Mouse (Mus musculus) heart, adult 9 months (tissue): Measurements from ENCODE around the gene Crybg2.

Source experiments
- DNase-seq, 2 experiments: peaks; one replicate each; pipeline ENCODE4 v3.0.0; 2022; ENCODE audit warnings: low spot score in 2 of 2

Gene Crybg2

DNA sequence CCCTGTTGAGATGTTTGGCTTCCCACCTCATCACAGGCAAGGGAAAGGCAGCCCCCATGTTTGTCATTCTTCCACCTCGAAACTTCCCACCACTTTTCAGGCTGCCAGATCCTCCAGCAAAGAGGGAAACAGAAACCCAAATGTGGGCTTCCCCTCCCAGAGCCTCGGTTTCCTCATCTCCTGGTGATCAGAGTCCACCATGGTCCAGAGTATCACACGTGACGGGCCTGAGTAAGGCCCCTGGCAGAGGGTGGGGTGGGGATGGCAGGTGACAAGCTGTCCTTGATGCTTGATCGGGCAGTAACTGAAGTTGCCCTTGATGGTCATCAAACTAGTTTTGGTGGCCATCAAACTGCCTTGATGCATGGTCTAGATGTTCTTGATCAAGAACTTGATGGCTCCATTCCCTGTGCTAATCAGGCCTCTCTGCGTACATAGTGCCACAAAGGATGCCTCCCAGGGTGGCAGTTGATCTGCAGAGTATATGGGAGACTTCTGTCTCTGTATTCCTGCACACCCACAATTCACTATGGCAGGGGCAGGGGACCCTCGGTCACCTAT lies 33.5 kb downstream of the Crybg2 start:
- no peak for DNase-seq

DNA sequence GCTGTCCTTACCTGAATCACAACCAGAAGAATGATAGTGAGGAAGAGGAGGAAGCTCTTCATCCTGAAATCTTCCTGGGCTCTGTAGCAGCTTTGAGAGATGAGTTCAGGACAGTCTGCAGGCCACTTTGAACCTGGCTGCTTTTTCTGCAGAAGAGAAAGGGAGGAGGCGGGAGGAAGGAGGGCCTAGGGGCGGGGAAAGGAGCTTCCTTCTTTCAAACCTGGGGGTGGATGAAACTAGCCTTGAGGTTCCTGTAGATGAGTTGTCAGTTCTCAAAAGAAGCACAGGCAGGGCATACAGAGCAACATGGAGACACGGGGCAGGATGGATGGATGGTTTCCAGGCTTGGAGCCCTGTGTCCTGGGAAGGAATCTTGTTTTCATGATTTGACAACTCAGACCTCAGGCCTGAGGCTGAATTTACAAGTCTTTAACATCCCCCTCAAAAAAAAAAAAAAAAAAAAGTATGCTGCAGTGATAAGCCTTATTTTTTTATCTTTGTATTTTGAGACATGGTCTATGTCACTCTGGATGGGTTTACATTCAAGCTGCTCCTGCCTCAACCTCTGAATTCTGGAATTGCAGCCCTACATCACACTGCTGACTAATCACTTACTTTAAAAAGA lies 34.4 kb downstream of the Crybg2 start, which contains the start of gene Cd52:
Gene Cd52, minus strand, starts transcription at position 160 of the 625 bp plus-strand sequence.
- peak; percentile 19 to 38 for DNase-seq

DNA sequence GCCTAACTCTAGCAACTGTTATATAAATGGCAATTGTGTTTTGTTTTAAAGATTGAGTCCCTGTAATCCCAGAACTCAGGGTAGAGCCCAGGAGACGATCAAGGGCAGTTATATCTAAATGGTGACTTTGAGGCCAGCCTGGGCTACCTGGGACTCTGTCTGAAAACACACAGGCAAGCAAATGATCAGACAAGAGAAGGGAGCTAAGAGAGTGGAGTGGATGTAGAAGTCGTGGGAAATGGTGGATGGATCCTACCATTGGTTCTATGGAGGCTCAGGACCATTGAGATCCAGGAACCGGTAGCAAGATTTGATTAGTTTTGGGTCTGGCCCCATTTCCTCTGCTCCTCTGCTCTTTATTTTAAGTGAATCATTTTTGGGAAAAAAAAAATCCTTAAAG lies 35.5 kb downstream of the Crybg2 start:
- DNase-seq = no peak

DNA sequence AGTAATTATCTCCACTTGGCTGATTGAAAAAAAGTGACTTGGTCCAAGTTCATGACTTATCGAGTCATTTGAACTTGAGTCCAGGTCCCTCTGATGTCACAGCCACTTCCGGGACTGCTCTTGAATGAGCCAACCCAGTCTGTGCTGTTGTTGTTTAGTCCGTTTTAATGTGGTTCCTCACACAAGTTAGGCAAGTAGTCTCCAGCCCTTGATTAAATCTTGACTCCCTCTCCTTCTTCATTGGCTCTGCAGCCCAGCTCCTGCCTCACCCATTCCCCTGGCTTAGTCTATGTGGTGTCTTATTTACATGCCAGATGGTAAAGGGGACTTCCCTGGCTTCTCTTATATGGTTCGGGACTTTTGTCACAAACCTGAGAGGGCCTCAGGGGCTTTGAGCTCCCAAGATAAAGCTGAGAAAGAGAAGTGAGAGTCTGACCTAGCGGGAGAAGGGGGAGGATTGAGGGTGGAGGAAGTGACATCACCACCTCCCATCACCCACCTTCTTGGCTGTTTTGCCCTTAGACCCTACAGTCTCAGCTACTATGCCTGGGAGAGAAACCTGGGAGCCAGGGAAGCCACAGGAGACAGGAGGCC lies 36.5 kb downstream of the Crybg2 start:
- peak; percentile 12 to 32 for DNase-seq

DNA sequence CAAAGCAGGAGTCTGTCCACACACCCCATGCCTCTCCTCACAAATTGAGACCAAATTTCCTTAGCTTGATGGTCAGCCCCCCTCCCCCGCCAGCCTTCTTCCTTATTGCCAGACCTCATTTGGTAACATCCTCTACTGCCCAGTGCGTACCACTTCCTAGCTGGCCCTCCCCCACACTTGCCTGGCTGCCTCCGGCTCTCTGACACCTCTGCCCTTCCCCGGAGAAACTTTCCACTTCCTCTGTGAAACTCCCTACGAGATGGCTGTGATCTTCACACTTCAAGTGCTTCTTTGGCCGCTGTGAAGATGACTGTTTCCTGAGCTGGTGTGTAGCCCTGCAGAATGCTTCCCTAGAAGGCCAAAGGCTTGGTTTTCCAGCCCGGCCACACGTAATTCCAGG lies 38.0 kb downstream of the Crybg2 start:
- peak; percentile 35 to 64 for DNase-seq

DNA sequence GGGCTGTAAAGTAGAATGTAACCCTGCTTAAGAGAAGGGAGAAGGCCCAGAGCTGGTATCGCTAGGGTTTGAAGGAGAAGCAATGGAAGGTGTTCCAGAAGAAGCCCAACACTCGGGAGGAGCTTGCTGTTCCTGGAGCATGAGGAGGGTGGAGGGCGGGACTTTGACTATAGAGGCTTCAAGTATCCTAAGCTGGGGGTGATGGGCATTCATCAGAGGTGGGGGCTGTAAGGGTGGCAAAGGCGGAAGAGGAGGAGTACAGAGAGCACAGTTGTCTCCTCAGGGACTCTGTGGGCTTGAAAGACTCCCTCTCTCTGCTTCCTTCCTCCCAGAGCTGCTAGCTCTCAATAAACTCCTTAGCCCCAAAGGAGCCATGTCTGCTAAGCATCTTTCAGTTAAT lies 39.6 kb downstream of the Crybg2 start:
- DNase-seq = no peak

DNA sequence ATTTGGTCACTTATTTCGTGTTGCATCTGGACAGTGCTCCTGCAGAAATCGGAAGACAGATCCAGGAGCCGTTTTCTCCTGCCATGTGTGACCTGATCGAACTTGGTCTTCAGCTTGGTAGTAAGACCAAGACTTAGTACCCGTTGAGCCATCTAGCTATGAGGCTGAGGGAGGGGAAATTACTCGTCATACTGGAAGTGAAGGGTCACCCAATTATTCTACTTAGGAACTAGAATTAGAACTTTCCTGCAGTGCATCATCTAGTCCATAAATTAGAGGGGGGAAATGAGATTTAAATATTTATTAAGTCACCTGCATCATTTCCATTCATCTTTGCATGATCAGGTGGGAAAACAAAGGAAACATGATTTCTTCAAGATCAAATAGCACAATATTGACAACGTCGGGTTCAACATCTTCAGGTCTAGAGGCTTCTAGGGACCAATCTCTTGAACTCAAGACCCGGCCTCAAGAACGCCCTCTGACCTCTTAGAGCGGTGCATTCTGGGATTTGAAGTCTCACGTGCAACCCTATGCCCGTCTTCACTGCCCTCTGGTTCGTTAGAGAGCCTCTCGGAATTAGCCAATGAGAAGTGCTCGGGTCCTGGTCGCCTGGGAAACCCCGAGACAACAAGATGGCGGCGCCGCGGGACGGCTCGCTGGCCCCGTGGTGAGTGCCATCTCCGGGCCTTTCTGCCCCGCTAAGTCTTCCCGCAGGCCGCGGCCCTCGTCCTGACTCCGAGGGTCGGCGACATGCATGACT lies 41.5 kb downstream of the Crybg2 start, which contains the start of gene Ubxn11:
Gene Ubxn11, plus strand, starts transcription at position 592 of the 763 bp plus-strand sequence.
- DNase-seq = peak; percentile 84 to 89

DNA sequence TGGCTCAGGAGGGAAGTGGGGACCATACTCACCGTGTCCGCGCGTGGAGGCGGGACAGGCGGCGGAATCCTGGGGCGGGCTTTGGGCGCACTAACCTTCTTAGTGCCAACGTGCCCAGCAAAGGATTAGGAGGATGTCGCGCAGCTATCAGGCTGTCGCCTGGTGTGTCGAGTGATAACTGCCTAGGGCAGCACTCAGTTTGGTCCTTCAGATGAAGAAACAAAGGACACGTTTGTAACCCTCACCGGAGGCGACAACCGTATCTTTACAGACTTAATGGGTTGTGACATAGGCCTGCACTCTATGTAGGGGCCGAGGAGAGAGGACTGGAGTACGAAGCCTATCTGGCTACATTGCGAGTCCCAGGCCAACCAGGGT lies 42.1 kb downstream of the Crybg2 start:
- DNase-seq = no peak

DNA sequence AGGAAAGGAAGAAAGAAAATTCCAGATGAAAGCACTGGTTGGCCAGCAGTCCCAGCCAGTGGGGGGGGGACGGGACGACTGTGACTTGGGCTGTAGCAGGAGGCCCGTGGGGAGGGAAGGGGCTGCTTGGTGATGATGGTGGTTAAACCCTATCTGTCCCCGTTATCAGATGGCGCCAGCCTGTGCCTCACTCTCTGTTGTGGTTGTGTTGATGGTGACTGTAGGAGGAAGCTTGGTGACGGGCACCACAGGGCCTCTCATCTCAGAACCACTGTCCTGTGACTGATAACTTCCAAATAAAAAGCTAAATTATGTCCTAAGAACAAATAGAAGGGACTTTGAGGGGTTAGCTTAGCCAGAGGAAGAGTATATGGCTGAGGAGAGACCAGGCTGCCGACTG lies 45.5 kb downstream of the Crybg2 start:
- DNase-seq = no peak

DNA sequence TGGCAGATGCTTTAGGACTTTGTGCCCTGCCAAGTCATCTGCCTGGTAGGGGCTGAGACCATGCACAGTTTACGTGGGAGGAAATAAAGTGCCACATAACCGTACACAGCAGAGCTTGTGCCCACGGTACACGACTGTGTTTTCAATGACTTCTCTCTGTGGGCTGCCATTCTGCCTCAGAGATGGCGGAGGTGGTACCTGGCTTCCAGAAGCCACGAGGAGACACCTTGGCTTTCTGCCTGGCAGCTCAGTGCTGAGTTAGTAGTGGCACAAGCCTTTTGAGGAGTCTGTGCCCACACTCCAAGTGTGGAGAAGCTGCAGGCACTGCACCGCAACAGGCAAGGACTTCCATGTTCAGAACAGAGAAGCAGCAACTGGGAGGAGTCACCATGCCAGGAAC lies 47.1 kb downstream of the Crybg2 start:
- no peak for DNase-seq

DNA sequence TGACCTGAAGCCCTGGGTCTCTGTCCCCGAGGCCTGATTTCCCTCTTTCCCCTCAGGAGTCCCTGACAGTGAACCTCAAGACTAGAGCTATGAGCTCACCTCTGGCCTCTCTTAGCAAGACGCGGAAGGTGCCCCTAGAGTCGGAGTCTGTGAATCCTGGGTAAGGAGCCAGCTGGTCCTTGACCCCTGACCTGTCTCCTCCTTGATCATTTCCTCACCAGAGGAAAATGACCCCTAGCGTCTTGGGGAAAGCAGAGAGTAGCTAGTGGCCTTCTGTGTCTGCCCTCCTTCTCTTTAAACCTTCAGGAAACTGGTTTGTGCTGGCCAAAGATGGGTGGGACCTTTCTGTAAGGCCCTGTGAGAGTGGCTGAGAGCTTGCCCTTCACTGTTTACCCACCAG lies 47.6 kb downstream of the Crybg2 start:
- DNase-seq = no peak

DNA sequence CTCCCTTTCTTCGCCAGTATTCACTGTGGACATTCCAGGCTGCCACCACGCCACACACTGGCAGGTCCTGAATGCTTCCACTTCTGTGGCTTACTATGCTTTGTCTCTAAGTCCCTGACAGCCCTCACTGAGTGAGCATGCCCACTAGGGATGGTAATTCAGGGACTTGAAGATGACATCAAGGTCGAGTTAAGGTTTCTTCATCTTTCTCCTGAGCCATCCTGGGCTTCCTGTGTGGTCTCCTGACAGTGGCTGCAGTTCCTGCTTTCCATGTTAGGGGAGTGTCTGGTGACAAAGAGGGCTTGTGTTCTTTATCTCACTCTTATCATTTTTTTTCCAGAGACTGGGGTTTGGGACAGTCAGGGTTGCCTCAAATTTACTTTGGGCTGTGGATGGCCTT lies 50.0 kb downstream of the Crybg2 start:
- DNase-seq = no peak

DNA sequence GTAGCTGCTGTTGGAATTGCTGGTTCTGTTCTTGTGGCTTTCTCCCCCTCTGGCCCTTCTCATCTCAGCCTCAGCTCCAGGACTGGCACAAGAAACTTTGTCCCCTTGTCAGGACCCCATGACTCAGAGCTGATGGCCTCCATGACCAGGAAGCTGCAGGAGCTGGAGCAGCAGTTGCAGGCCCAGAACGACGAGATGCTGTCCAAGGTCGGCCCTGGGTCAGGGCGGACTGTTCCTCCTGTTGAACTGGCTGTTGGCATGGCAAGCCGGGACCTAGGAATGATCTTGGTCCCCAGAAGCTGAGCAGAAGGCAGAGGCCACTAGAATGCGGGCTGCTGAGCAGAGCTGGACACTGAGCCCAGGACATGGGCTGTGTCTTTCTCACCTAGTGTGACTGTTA lies 51.8 kb downstream of the Crybg2 start:
- DNase-seq = no peak

DNA sequence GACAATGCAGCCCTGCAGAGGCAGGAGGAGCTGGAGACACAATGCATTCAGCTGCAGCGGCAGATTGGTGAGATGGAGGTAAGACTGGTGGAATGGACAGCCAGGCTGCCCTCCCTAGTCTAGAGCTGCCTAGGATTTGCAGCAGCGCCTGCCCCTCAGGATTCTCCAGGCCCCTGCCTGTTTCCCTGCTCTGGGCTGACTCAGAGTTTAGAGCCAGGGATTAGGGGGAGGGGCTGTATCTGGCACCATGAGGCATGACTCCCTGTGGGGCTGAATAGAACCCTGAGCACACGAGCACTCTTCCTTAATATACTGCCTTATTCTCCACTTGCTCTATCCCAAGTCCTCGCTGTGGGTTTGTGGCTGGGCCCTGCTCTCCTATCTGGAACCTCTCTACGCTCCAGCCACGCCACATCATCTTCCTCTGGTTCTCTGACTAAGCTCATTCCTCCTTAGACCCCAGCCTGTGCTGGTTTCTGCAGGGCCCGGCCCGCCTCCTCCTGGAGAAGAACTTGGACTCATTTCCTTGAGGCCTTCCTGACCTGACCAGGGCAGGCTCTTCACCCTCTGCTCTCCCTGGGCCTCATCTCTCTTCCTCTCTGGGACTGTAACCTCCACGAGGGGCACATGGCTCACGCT lies 52.9 kb downstream of the Crybg2 start:
- DNase-seq = no peak

DNA sequence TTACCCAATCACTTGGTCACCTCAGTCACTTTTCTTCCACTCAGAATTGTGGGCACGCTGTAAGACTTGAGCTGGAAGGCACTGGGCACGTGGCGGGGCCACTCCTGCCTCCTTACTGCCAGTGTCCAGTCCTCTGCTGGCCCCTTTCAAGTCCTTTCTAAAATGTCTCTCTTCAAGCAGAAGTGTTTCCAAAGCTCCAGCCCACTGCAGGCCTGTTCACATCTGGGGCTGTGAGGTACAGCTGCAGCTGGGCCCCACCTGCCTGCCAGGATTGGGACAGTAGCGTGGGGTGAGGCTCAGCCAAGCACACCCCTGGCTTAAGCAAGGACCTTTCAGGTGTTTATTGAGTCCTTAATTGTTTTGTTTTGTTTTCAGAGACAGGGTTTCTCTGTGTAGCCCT lies 53.4 kb downstream of the Crybg2 start:
- no peak for DNase-seq

DNA sequence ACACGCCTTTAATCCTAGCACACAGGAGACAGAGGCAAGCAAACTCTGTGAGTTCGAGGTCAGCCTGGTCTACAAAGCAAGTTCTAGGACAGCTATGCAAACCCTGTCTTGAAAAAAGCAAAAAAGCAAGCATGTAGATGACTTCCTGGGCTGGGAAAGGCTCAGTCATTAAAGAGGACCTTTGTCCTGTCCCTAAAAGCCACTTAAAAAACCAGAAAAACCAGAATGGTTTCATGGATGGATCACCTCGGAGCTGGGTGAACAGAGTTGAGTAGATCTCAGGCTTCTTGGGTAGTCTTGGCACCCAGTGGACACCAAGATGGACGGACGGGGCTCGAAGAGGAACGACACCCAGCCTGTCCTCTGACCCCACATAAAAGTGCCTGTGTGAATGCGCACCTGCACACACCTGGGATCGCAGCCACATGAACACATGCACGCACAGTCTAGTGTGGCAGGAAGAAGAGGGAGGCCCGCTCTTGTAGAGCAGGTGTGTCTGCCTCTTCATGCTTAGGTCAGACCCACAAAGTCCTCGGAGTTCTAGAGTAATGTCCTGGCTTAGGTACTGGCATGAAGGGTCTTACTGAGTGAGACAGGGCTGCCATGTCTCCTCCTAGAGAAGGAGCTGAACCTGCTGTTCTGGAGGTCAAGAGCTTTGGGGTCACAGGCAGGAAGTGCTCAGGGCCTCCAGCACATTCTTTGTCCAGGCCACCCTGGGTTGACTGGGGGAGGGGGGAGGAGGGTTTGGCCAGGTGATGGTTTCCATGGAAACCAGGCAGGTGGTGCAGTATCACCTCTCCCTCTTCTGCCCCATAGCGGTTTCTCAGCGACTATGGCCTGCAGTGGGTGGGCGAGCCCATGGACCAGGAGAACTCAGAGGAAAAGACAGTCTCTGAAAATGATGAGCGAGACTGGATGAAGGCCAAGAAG lies 54.9 kb downstream of the Crybg2 start:
- no peak for DNase-seq

DNA sequence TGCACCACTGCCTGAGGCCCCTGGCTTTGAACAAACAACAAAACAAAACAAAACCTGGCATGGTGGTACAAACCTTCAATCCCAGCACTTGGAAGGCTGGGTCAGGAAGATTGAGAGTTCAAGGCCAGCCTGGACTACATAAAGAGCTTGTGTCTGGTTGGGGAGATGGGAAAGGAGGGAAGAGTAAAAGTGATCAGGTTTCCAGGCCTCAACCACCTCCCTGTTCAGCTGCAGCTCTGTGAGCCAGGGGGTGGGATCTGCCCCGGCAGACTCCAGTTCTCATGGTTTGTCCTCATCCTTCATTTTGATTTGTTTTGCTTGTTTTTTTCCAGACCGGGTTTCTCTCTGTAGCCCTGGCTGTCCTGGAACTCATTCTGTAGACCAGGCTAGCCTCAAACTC lies 55.9 kb downstream of the Crybg2 start:
- DNase-seq = no peak

DNA sequence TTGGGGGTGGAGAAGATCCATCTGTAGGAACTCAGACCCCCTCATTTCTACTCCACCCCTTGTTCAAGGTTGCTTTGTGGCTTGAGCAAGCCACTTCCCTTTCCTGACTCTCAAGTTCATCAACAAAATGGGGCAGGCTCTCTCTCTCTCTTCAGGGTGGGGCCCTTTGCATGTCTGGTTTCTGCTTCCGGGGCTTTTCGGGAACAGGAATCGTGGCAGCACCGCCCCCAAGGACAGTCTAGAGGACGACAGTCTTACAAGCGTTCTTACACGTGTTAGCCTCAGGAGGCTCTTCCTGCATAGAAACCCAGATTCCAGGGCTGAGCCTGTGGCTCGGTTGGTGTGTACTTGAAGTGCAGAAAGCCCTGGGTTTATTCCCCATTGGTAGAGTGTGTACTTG lies 56.4 kb downstream of the Crybg2 start:
- DNase-seq = peak; percentile 26 to 40

DNA sequence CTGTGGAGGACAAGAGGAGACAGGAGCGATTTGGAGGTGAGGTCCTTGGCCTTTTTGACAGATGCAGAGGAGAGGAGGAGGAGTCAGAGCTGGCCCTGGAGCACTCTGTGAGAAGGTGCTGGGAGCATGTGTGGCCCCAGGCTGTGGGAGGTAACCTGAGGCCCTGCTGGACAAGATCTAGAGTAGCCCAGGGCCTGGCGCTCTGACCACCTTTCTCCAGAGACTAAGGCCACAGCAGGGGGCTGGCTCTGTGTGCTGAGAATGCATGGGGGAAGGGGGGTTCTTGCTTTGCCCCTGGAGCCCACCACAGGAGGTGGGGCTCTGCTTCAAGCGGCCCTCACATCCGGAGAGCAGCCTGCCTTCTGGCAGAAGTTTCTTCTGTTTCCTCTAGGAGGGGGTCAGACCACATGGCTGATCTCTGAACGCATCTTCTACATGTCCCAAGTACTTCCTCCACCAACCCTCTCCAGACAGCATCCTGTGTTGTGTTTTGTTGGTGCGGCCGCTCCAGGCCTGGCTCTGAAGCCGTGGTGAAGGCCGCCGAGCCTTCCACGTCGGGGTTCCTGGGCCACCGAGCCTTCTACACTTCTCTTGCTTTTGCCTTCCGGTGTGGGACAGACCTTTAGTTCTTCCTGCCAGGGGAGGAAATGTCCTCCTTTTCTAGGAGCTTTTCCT lies 57.6 kb downstream of the Crybg2 start:
- no peak for DNase-seq

DNA sequence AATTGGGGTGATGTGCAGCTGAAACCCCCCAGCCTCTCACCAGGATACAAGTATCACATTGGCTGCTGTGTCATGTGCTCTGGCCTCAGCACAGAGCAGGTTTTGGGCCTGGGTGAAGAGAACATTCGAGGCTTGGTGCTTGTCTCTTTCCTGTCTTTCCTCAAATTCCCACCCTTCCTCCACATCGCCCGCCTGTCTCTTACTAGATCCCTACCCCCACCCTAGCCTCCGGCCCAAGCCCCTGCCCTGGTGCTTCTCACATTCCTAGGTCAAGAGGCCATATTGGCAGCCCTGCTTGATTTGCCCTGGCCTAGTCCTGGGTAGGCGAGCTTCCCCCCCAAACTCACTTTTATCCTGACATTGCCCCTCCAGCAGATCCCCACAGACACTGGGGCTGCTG lies 58.4 kb downstream of the Crybg2 start:
- DNase-seq = no peak

DNA sequence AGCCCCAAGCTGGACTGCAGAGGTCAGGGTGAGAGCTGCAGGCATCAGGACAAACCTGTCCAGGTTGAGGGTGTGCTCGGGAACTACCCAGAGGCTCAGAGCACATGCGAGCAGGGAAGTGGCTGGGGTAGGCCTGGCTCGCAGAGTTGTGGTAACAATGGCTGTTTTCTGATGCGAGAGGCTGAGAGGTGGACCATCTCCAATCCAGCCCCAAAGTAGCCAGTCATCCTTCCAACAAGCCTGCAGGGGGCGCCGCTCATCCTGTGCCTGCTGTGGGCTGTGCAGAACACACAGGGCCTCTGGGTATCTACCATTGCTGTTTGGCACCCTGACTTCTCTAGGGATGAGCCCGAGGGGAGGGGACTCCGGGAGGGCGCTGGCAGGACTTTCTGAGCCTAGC lies 59.0 kb downstream of the Crybg2 start:
- DNase-seq = no peak
